Mouse (Mus musculus): ENCODE data around the gene Prss21.
"Not testable (repeated sequence)": the region's sequence is repeated elsewhere in the genome, so short reads cannot be mapped to it uniquely, and the experiment has no call there.

Gene Prss21

GRCm38 (mm10) chr17:23862926-23863325, 4.9 kb upstream of the Prss21 start:
- no peak for DNase-seq (ENCODE audit: low read depth, low spot score)

DNA sequence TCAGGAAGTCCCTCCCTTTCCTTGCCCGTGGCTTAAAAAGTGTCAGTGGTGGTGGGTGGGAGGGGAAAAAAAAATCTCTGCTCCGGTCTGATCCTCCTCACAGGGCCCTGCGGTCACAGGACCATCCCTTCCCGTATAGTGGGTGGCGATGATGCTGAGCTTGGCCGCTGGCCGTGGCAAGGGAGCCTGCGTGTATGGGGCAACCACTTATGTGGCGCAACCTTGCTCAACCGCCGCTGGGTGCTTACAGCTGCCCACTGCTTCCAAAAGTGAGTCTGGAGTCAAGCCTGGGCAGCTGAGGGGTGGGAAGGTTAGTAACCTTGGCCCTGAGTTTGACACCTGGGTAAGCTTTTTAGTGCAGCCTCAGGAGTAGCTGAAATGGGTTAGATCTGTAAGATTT, 657 bp downstream of the Prss21 start:
- DNase-seq (ENCODE audit: low read depth, low spot score), result no peak

GRCm38 (mm10) chr17:23873884-23874856, 6.3 kb downstream of the Prss21 start:
- DNase-seq (ENCODE audit: low read depth, low spot score), result peak; percentile 69

GRCm38 (mm10) chr17:23876741-23877140, 8.9 kb downstream of the Prss21 start:
- DNase-seq (ENCODE audit: low read depth, low spot score), result peak; percentile 80

DNA sequence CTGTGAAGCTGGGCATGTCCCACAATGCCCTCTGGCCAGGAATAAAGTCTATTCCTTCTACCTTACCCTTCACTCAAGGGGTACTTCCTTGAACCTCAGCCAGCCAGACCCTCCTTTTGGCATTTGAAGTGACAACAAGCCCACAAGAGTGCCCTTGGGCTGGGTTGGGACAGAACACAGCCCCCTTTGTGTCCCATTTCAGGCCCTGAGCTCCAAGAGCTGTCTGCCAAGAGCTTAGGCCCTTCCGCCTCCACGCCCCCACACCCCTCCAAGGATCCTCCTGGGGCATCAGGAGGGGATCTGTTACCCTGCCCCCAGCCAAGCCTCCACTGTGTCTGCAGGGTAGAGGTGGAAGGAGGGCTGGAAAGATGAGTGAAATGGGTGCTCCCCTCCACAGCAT, 9.3 kb downstream of the Prss21 start:
- DNase-seq (ENCODE audit: low read depth, low spot score), result peak; percentile 37

GRCm38 (mm10) chr17:23880576-23880975, 12.7 kb downstream of the Prss21 start, which contains the start of the genes Dcpp1 and Dcpp2:
Gene Dcpp1, plus strand, starts transcription at chr17:23880876.
Gene Dcpp2, plus strand, starts transcription at chr17:23880880.
- DNase-seq (ENCODE audit: low read depth, low spot score), result not testable (repeated sequence)

- DNase-seq (ENCODE audit: low read depth, low spot score), result not testable (repeated sequence)
Measured at GRCm38 (mm10) chr17:23917158-23917557, 49.3 kb downstream of the Prss21 start, which contains the start of gene Dcpp3. Gene Dcpp3, plus strand, starts transcription at chr17:23917458.

Measured in brain, adult 2 months (tissue).